Mouse (Mus musculus) embryonic fibroblast, embryonic 13.5 days (primary cell): ENCODE measurements around the gene Ankar. TPM values are rescaled to one million over a fixed set of nuclear protein-coding genes. Genes with fewer than 3 reads are reported as not detected.

Experiments used
- H3K27ac ChIP-seq: 2 replicates; pipeline ENCODE4 v1.5.1; 2012; ENCODE audit warnings: low read length, control low read depth, inconsistent platforms; ENCODE audit not compliant: insufficient read depth
- H3K4me1 ChIP-seq: 2 replicates; pipeline ENCODE4 v1.6.1; 2011; ENCODE audit warnings: low read length; ENCODE audit not compliant: control insufficient read depth, insufficient read depth
- H3K4me3 ChIP-seq: 2 replicates; pipeline ENCODE4 v1.5.1; 2011; ENCODE audit warnings: mild to moderate bottlenecking, control low read depth, low read length; ENCODE audit not compliant: insufficient read depth
- CTCF ChIP-seq: IDR thresholded peaks from 2 replicates; pipeline ENCODE4 v1.5.1; 2011; ENCODE audit warnings: mild to moderate bottlenecking, control low read depth, low read length, moderate library complexity, borderline replicate concordance; ENCODE audit not compliant: insufficient read depth
- POLR2A ChIP-seq: IDR thresholded peaks from 2 replicates; pipeline ENCODE4 v1.6.1; 2011; ENCODE audit warnings: low read depth, mild to moderate bottlenecking, control low read depth, low read length, moderate library complexity
- polyA plus RNA-seq: library from polyadenylated mRNA; stranded (reverse); fragments of >200 nt; gene quantifications from 2 replicates; pipeline ENCODE4 v1.2.4, GENCODE M21; 2011; ENCODE audit warnings: low read depth; ENCODE audit not compliant: missing spikeins, insufficient read length

Ankar gene
- polyA plus RNA-seq, 1 experiment, result not detected

DNA sequence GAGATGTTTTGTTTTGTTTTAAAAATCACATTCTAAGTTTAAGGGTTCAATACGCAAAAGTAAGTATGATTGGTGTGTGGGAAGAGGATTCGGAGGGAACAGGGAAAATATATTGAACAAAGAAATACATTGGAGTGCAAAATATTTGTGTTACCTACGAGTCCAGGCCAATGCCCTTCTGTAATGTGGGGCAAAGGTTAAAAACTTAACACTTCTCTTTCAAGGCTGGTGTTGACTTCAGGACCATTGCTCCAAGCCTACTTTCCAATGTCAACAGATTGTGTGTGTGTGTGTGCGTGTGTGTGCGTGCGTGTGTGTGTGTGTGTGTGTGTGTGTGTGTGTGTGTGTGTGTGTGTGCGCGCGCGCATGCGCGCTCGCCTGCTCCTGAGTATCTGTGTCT is 25.6 kb upstream of the Ankar start:
- H3K4me3 ChIP-seq, result no peak overlapping the region
- H3K27ac ChIP-seq, result no peak overlapping the region
- TF ChIP-seq POLR2A, result no peak
- no peak for TF ChIP-seq CTCF
- no peaks in the 10 kb centered on the region for H3K4me1 ChIP-seq

DNA sequence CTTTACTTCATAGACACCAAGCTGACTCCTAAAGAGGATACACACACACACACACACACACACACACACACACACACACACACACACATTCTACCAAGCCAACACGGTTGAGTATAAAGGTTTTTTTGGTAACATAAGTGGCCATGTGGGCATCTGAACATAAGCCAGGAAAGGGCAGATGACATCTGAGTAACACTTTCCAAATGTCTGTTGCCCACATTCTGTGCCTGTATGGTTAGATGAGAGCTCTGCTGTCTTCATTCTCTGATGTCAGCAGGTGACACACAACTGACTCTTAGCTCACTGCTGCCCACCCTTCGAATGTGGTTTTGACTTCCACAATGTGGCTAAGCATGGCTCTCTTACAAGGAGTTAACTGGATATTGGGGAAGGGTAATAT is 24.0 kb upstream of the Ankar start:
- TF ChIP-seq CTCF (no peak), POLR2A (no peak)
- Histone ChIP-seq H3K4me3 (no peak overlapping the region), H3K27ac (no peak overlapping the region), H3K4me1 (no peaks in the 10 kb centered on the region; the same call in 1 of the 2 replicates)

DNA sequence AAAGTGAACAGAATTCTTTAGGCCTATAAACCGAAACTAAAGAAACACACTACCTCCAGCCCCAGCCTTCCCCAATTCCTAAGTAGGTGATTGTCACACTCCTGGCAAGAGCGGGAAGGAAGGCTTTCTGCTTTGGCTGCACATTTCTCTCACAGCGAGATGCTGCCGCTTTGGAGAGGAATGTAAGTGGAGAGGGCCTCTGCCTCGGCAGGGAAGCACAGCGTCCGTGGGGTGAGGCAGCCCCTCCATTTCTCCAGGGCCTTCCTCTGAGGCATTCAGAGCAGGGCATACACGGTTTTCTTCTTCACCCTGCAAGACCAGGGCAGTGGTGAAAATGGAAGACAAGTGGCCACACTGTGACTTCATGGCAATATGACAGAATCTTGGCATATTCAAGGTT is 22.3 kb upstream of the Ankar start:
- Histone ChIP-seq H3K4me1 (no peaks in the 10 kb centered on the region; the same call in 1 of the 2 replicates), H3K4me3 (no peak overlapping the region), H3K27ac (no peak overlapping the region)
- TF ChIP-seq POLR2A, result no peak
- TF ChIP-seq CTCF, result no peak

GRCm38 (mm10) chr1:72720115-72720725 is 19.8 kb upstream of the Ankar start:
- H3K4me1 ChIP-seq, result no peaks in the 10 kb centered on the region; the same call in 1 of the 2 replicates
- no peak for TF ChIP-seq POLR2A
- TF ChIP-seq CTCF, result no peak
- no peak overlapping the region for H3K4me3 ChIP-seq

GRCm38 (mm10) chr1:72718846-72719245 is 18.5 kb upstream of the Ankar start:
- TF ChIP-seq CTCF (peak; percentile 63; the same call in 1 of the 2 replicates), POLR2A (no peak)
- H3K27ac ChIP-seq, result no peak overlapping the region
- H3K4me1 ChIP-seq, result no peaks in the 10 kb centered on the region; the same call in 1 of the 2 replicates
- H3K4me3 ChIP-seq, result no peak overlapping the region

More at GRCm38 (mm10) chr1:72720115-72720725, 19.8 kb upstream of the Ankar start:
- 0 out of 2 replicates have a peak overlapping the region, but pooled peaks have one; percentile 13 for H3K27ac ChIP-seq

- no peak overlapping the region for H3K27ac ChIP-seq
- peaks cover 5% of the 10 kb centered on the region; the same call in 1 of the 2 replicates for H3K4me1 ChIP-seq
- TF ChIP-seq POLR2A, result no peak
- TF ChIP-seq CTCF, result no peak
- no peak overlapping the region for H3K4me3 ChIP-seq
Measured at GRCm38 (mm10) chr1:72717540-72717939, 17.2 kb upstream of the Ankar start.

DNA sequence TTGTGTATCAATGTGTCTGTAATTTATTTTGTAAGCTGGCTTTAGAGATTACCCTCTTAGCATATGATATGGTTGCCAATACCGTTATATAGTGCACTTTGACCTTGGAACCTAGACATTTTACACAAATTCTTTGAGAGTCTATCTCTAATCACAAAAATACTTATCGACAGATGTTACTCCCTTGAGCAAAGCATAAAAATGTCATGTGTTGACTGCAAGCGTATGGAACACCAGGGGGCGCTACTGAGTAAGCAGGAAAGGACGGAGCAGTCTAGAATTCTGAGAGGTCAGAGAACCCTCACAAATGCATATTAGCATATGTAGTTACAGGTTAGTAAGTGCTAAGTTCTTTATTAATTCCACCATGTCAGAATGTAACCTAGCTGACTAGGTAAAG is 16.5 kb upstream of the Ankar start:
- Histone ChIP-seq H3K4me1 (peaks cover 5% of the 10 kb centered on the region; the same call in 1 of the 2 replicates), H3K4me3 (no peak overlapping the region), H3K27ac (no peak overlapping the region)
- TF ChIP-seq CTCF, result peak; percentile 68; the same call in 1 of the 2 replicates
- no peak for TF ChIP-seq POLR2A

GRCm38 (mm10) chr1:72716421-72716820 is 16.0 kb upstream of the Ankar start:
- Histone ChIP-seq H3K27ac (no peak overlapping the region), H3K4me1 (peaks cover 5% of the 10 kb centered on the region; the same call in 1 of the 2 replicates)
- TF ChIP-seq CTCF, result no peak
- peak; percentile 8; the same call in 1 of the 2 replicates for TF ChIP-seq POLR2A

DNA sequence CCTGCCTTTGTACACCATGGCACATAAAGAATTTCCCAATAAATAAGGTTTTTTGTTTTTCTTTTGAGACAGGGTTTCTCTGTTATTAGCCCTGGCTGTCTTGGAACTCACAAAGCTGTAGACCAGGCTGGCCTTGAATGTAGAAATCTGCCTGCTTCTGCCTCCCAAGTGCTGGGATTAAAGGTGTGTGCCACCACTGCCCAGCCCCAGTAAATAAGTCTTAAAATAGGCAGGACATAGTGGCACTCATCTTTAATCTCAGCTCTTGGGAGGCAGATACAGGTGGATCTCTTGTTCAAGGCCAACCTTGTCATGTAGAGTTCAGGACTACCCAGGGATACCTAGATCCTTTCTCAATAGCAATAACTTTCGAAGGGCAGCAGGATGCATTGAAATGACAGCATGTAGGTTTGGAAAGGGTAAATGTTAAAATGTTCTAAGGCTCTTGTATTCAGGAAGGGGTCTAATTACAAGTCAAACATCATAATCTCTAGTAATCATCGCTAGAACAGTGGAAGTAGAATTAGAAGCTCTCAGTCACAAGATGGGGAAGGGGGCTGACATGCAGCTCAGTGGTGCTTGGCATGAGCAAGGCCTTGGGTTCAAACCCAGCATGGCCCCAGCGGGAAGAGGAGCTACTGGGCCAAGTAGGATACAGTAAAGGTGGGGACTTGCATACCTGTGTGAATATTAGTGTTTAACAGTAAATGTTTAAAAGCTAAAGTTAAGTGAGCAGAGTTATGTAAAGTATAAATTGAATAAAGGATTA is 15.4 kb upstream of the Ankar start:
- Histone ChIP-seq H3K4me3 (no peak overlapping the region), H3K27ac (no peak overlapping the region), H3K4me1 (peaks cover 5% of the 10 kb centered on the region; the same call in 1 of the 2 replicates)
- TF ChIP-seq POLR2A (no peak; the same call in none of the 2 replicates), CTCF (no peak)

More at GRCm38 (mm10) chr1:72716421-72716820, 16.0 kb upstream of the Ankar start:
- H3K4me3 ChIP-seq, result no peak overlapping the region

- 0 out of 2 replicates have a peak, but pooled peaks have one; percentile 29 for TF ChIP-seq POLR2A
- TF ChIP-seq CTCF, result no peak
- Histone ChIP-seq H3K4me3 (no peak overlapping the region), H3K4me1 (peaks cover 5% of the 10 kb centered on the region; the same call in 1 of the 2 replicates), H3K27ac (no peak overlapping the region)
Measured at GRCm38 (mm10) chr1:72715065-72715464, 14.7 kb upstream of the Ankar start.
